Mouse (Mus musculus) liver, embryonic 13.5 days (tissue): ENCODE measurements at regions not wholly inside any gene's neighbourhood (a gene's known extent, or its start where the extent isn't known, plus 50 kb on each side); places are given as distances from the start of the nearest gene placed in this dataset.

Experiments
- ATAC-seq: fragments of 200-750 bp; cut with Nextera tagmentation; 2 replicates; pipeline ENCODE4 v1.8.0; 2017; ENCODE audit warnings: low read depth, mild to moderate bottlenecking, moderate number of reproducible peaks, moderate library complexity
- DNase-seq: peaks from one replicate; pipeline ENCODE4 v3.0.0; 2022
- H3K27ac ChIP-seq: fragments of 300-500 bp; sonication (generic); 2 replicates; pipeline ENCODE4 v1.5.1; 2015; ENCODE audit warnings: moderate library complexity, mild to moderate bottlenecking, inconsistent platforms
- H3K27me3 ChIP-seq: fragments of 300-500 bp; sonication (generic); 2 replicates; pipeline ENCODE4 v1.6.1; 2015; ENCODE audit warnings: mild to moderate bottlenecking, inconsistent platforms
- H3K36me3 ChIP-seq: fragments of 300-500 bp; sonication (generic); 2 replicates; pipeline ENCODE4 v1.6.1; 2015; ENCODE audit warnings: mild to moderate bottlenecking, inconsistent platforms
- H3K4me1 ChIP-seq: fragments of 300-500 bp; sonication (generic); replicated peaks from 2 replicates; pipeline ENCODE4 v1.6.1; 2015; ENCODE audit warnings: inconsistent platforms
- H3K4me2 ChIP-seq: fragments of 300-500 bp; sonication (generic); 2 replicates; pipeline ENCODE4 v1.6.1; 2015; ENCODE audit warnings: inconsistent platforms, mild to moderate bottlenecking, moderate library complexity
- H3K4me3 ChIP-seq: fragments of 300-500 bp; sonication (generic); replicated peaks from 2 replicates; pipeline ENCODE4 v1.5.1; 2015; ENCODE audit warnings: mild to moderate bottlenecking, inconsistent platforms
- H3K9ac ChIP-seq: fragments of 300-500 bp; sonication (generic); 2 replicates; pipeline ENCODE4 v1.6.1; 2015; ENCODE audit warnings: mild to moderate bottlenecking, inconsistent platforms
- H3K9me3 ChIP-seq: fragments of 300-500 bp; sonication (generic); replicated peaks from 2 replicates; pipeline ENCODE4 v1.6.1; 2016; ENCODE audit warnings: inconsistent platforms
- WGBS: fragments of 180-500 bp; shearing (Covaris S2); methylation state at CpG from one replicate; pipeline ENCODE4 v1.1.7; 2015; ENCODE audit not compliant: insufficient replicate concordance; 5-methylcytosine and 5-hydroxymethylcytosine counted together

DNA sequence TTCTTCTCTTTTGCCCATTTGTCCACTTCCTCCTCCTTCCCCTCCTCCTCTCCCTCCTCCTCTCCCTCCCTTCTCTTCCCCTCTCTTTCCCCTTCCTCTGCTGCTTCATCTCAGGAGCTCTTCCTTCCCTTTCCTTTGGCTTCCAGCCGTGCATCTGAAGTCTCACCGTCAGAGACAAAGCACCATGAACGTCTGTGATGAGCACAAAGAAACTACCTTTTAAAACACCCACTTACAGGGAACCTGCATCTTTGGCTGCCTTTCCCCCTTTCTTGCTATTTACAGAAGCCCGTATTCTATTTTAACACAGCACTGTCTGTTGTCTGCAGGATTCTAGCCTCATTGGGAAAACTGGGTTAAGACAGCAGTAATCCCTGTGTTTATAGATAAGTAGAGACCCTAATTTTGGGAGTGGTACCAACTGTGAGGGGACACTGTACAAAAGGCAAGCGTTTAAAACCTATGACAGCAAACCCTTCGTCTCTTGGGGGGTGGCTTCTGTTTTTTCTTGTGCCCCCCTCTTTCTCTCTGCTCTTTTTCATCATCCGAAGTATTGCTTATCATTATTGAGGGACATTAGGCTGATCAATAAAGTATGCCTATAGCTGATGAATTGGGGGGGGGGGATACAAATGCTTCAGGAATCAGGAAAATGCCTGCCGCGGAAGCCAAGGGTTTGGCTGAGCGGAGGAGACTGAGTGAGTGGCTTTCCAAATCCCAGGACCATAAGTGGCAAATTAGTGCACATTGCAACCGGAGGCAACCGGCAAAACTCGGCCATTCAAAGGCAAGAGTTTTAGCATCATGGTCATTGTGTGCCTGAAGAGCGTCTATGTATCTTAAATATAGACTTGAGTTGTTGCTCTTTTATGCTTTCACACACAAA is 417.0 kb upstream of the Ubash3b start:
- Histone ChIP-seq H3K9me3 (no peaks in the 10 kb centered on the region), H3K9ac (no peak overlapping the region), H3K4me1 (no peaks in the 10 kb centered on the region), H3K27ac (no peak overlapping the region), H3K4me3 (no peak overlapping the region), H3K36me3 (no peaks in the 10 kb centered on the region), H3K4me2 (no peak overlapping the region), H3K27me3 (peaks cover 13% of the 10 kb centered on the region)
- ATAC-seq: no peak
- no peak for DNase-seq
- 51% methylated on average over 14 of the region's 14 CpGs for WGBS

DNA sequence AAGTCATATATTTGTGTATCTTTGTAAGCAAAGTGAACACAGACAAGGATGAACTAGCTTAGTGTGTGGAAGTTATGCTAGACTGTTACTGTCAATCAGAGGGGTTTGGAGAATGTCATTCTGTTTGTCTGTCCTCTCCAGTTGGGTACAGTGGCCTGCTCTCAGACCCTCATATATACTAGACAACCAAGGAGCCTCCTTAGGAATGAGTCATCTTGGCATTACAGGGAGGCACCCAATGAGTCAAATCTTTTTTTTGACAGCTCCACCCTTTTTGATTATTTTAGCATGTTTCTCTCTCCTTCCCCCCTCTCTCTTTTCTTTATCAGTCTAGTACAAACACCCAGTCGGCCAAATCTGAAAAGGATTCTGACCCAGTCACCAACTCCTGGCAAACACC is 416.3 kb upstream of the Ubash3b start:
- ATAC-seq (no peak), DNase-seq (no peak)
- Histone ChIP-seq H3K36me3 (no peaks in the 10 kb centered on the region), H3K4me2 (no peak overlapping the region), H3K9me3 (no peaks in the 10 kb centered on the region), H3K27ac (no peak overlapping the region), H3K9ac (no peak overlapping the region), H3K27me3 (peaks cover 13% of the 10 kb centered on the region), H3K4me3 (no peak overlapping the region), H3K4me1 (no peaks in the 10 kb centered on the region)
- 33% methylated on average over 1 of the region's 1 CpGs for WGBS

DNA sequence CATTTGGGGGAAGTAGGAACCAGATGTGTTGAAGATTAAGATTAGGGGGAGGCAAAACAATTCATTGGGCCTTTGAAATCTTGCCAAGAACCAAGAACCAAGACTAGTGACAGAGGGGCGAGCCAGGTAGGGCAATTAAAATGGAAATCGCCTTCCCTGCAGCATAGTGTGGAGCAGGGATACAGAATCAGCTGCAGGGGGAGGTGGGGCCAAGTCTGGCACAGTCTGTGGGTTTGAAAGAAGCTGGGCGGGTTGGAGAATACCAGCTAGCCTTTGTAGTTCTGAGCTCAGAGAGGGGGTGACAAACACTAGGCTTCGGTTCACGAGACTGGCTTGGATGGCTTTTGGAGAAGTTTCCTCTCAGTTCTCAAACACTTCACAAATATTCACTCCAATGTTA is 414.3 kb upstream of the Ubash3b start:
- no peak for ATAC-seq
- H3K4me1 ChIP-seq: no peaks in the 10 kb centered on the region
- H3K9me3 ChIP-seq: no peaks in the 10 kb centered on the region
- H3K36me3 ChIP-seq: no peaks in the 10 kb centered on the region
- no peak overlapping the region for H3K4me2 ChIP-seq
- DNase-seq: no peak
- no peak overlapping the region for H3K4me3 ChIP-seq
- H3K27me3 ChIP-seq: peaks cover 10% of the 10 kb centered on the region
- H3K9ac ChIP-seq: no peak overlapping the region
- WGBS: 23% methylated on average over 5 of the region's 5 CpGs
- H3K27ac ChIP-seq: no peak overlapping the region

GRCm38 (mm10) chr9:41570262-41570661 is 408.8 kb upstream of the Ubash3b start:
- WGBS: 79% methylated on average over 4 of the region's 4 CpGs
- no peak overlapping the region for H3K27ac ChIP-seq
- H3K4me2 ChIP-seq: no peak overlapping the region
- H3K36me3 ChIP-seq: no peaks in the 10 kb centered on the region
- H3K4me3 ChIP-seq: no peak overlapping the region
- H3K9me3 ChIP-seq: no peaks in the 10 kb centered on the region
- ATAC-seq (no peak), DNase-seq (no peak)
- H3K9ac ChIP-seq: no peak overlapping the region
- no peaks in the 10 kb centered on the region for H3K27me3 ChIP-seq
- H3K4me1 ChIP-seq: no peaks in the 10 kb centered on the region

- ATAC-seq: no peak
Observed at GRCm38 (mm10) chr9:41566496-41566895, 405.0 kb upstream of the Ubash3b start.

GRCm38 (mm10) chr9:41565784-41566183 is 404.3 kb upstream of the Ubash3b start:
- Histone ChIP-seq H3K4me1 (no peaks in the 10 kb centered on the region), H3K9ac (no peak overlapping the region), H3K36me3 (no peaks in the 10 kb centered on the region), H3K9me3 (no peaks in the 10 kb centered on the region), H3K27me3 (no peaks in the 10 kb centered on the region), H3K4me2 (no peak overlapping the region), H3K4me3 (no peak overlapping the region), H3K27ac (no peak overlapping the region)
- DNase-seq (no peak), ATAC-seq (no peak)
- WGBS: 66% methylated on average over 7 of the region's 7 CpGs

More at GRCm38 (mm10) chr9:41566496-41566895, 405.0 kb upstream of the Ubash3b start:
- H3K27ac ChIP-seq: no peak overlapping the region
- no peak overlapping the region for H3K4me2 ChIP-seq
- no peaks in the 10 kb centered on the region for H3K9me3 ChIP-seq
- no peak overlapping the region for H3K4me3 ChIP-seq
- H3K4me1 ChIP-seq: no peaks in the 10 kb centered on the region
- 40% methylated on average over 5 of the region's 5 CpGs for WGBS
- no peak overlapping the region for H3K9ac ChIP-seq
- no peak for DNase-seq
- no peaks in the 10 kb centered on the region for H3K27me3 ChIP-seq
- H3K36me3 ChIP-seq: no peaks in the 10 kb centered on the region

DNA sequence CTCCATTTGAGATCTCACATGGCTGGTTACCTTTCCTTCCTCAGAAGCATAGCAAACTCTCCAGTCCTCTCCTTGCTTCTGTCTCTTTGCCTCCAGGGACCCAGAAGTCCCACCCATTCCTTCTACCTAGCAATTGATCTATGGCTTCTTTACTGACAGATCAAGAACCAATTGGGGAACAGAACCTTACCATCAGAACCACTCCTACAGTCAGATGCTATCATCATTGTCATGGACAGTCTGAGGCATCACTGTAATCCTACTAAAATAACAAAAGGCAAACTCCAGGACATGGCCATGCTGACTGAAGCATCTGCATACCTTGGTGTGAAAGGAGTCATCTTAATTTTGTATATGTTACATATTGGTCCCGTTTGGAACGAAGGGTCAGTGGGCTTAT is 401.9 kb upstream of the Ubash3b start:
- H3K4me3 ChIP-seq: no peak overlapping the region
- H3K9me3 ChIP-seq: no peaks in the 10 kb centered on the region
- no peaks in the 10 kb centered on the region for H3K4me1 ChIP-seq
- ATAC-seq (no peak), DNase-seq (no peak)
- H3K4me2 ChIP-seq: no peak overlapping the region
- H3K27me3 ChIP-seq: no peaks in the 10 kb centered on the region
- no peak overlapping the region for H3K9ac ChIP-seq
- 81% methylated on average over 2 of the region's 2 CpGs for WGBS
- no peaks in the 10 kb centered on the region for H3K36me3 ChIP-seq
- H3K27ac ChIP-seq: no peak overlapping the region

DNA sequence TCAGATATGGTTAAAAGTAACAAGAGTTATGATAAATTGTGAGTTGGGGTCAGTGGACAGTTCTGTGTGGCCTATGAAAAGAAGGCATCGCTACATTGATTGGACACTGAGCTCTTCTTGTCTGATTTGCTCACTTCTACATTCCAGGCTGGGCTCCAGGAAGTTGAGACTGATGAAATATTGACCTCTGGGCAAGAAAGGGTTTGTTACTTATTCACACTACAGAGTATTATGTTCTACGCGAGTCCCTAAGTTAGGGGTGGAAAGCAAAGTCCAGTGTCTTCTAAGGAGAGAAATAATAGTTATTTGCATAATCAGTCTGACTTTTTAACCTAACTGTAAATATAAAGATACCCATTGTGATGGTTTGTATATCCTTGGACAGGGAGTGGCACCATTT is 397.0 kb upstream of the Ubash3b start:
- Histone ChIP-seq H3K9ac (no peak overlapping the region), H3K4me3 (no peak overlapping the region), H3K4me1 (no peaks in the 10 kb centered on the region), H3K4me2 (no peak overlapping the region), H3K27me3 (no peaks in the 10 kb centered on the region), H3K36me3 (no peaks in the 10 kb centered on the region), H3K9me3 (no peaks in the 10 kb centered on the region), H3K27ac (no peak overlapping the region)
- 85% methylated on average over 3 of the region's 3 CpGs for WGBS
- ATAC-seq (no peak), DNase-seq (no peak)

DNA sequence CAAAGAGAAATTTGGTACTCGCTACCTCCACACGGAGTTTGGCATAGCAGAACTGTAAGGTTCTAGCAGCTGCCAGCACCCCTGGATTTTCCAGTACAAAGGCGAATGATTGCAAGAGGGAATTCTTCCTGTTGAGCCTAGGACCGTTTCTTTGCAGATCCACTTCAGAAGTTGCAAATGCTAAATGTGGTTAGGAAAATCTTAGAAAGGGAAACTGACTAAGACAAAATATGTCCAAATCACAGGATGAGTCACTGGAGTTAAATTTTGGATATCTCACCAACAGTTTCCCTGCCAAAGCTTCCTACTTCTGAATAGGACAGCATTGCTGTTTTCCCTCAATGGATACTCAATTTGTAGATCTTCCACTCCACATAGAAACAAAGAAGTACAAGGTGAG is 395.4 kb upstream of the Ubash3b start:
- 66% methylated on average over 4 of the region's 4 CpGs for WGBS

DNA sequence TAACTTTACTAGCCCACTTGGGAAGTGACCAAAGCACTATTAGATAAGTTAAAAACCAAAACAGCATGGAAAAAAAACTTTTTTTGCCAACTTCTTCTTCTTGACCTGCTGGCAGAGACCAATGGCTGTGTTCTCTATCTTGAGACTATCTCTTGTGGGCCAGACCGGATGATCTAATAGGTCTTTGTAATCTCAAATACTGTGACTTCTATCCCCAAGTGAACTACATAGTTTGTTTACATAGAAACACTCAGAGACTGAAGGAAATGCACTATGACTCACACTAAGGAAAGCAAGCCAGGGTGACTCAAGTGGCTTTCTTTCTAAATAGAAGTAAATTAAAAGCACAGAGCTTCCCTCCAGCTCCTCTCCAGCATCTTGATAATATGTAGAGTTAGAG is 384.3 kb upstream of the Ubash3b start:
- H3K27me3 ChIP-seq: no peaks in the 10 kb centered on the region
- no peak overlapping the region for H3K9ac ChIP-seq
- no peaks in the 10 kb centered on the region for H3K9me3 ChIP-seq
- no peak overlapping the region for H3K4me3 ChIP-seq
- DNase-seq (no peak), ATAC-seq (no peak)
- no peak overlapping the region for H3K4me2 ChIP-seq
- H3K36me3 ChIP-seq: no peaks in the 10 kb centered on the region
- 56% methylated on average over 1 of the region's 1 CpGs for WGBS
- H3K4me1 ChIP-seq: no peaks in the 10 kb centered on the region
- no peak overlapping the region for H3K27ac ChIP-seq

More for the DNA sequence above, 395.4 kb upstream of the Ubash3b start:
- Histone ChIP-seq H3K27me3 (no peaks in the 10 kb centered on the region), H3K9ac (no peak overlapping the region), H3K27ac (no peak overlapping the region), H3K9me3 (no peaks in the 10 kb centered on the region), H3K36me3 (no peaks in the 10 kb centered on the region), H3K4me2 (no peak overlapping the region), H3K4me1 (no peaks in the 10 kb centered on the region), H3K4me3 (no peak overlapping the region)
- DNase-seq (no peak), ATAC-seq (no peak)

- Histone ChIP-seq H3K4me2 (no peak overlapping the region), H3K9ac (no peak overlapping the region), H3K4me3 (no peak overlapping the region), H3K27me3 (no peaks in the 10 kb centered on the region), H3K36me3 (no peaks in the 10 kb centered on the region), H3K9me3 (no peaks in the 10 kb centered on the region), H3K4me1 (no peaks in the 10 kb centered on the region), H3K27ac (no peak overlapping the region)
- DNase-seq (no peak), ATAC-seq (no peak)
- 68% methylated on average over 5 of the region's 5 CpGs for whole genome bisulfite sequencing
Observed at GRCm38 (mm10) chr9:41542511-41542910, 381.0 kb upstream of the Ubash3b start.

DNA sequence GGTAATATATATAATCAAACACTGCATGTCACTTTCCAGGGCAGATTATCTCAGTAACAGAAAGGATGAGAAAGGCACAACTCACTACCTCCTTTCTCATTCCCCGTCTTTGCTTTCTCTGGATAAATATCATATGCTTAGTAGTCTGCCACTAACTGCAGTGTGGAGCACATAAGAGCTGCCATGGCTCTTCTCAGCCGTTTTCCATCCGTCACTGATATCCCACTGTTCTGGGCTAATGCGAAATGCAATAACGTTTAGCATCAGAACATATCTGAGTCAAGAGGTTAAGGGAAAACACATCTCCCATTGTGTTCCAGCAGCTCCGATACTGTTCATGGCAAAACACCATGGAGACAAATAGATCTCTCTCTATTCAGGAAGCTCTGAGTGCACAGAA is 379.8 kb upstream of the Ubash3b start:
- DNase-seq (no peak), ATAC-seq (no peak)
- no peaks in the 10 kb centered on the region for H3K27me3 ChIP-seq
- H3K4me2 ChIP-seq: no peak overlapping the region
- H3K4me1 ChIP-seq: no peaks in the 10 kb centered on the region
- H3K27ac ChIP-seq: no peak overlapping the region
- H3K9ac ChIP-seq: no peak overlapping the region
- no peak overlapping the region for H3K4me3 ChIP-seq
- 64% methylated on average over 6 of the region's 6 CpGs for WGBS
- no peaks in the 10 kb centered on the region for H3K36me3 ChIP-seq
- H3K9me3 ChIP-seq: no peaks in the 10 kb centered on the region
